Mouse (Mus musculus): ENCODE results near the gene Lce6a. TPM values are rescaled to one million over a fixed set of nuclear protein-coding genes. Genes with fewer than 3 reads are reported as not detected.

The Lce6a gene
- polyA plus RNA-seq, 1 experiment, result not detected

GRCm38 (mm10) chr3:92572514-92573155, 48.8 kb downstream of the Lce6a start:
- DNase-seq (ENCODE audit: low read depth in 1 of 2, low spot score in 2 of 2), result no peak
- WGBS, result 25% methylated on average over 2 of the region's 2 CpGs
- Histone ChIP-seq H3K36me3 (ENCODE audit: control insufficient read depth, insufficient read depth, low read length) (no peaks in the 10 kb centered on the region), H3K4me1 (ENCODE audit: control insufficient read depth, insufficient read depth, insufficient read length) (no peaks in the 10 kb centered on the region), H3K27me3 (ENCODE audit: control insufficient read depth, insufficient read depth, low read length) (no peaks in the 10 kb centered on the region), H3K27ac (ENCODE audit: insufficient read depth, low read length) (no peak overlapping the region), H3K4me3 (ENCODE audit: extremely low read depth, insufficient read depth, insufficient read length) (no peak overlapping the region)
- TF ChIP-seq CTCF (IDR thresholded peaks at IDR 0.05; ENCODE audit: extremely low read depth, insufficient read depth, insufficient read length, insufficient replicate concordance) (no peak), POLR2A (IDR thresholded peaks at IDR 0.05; ENCODE audit: low read depth, low read length) (no peak)

Other genes with a start within 250 kb of the Lce6a start
- not detected in 2 replicates for gene Sprr2h, start 236.0 kb downstream of the Lce6a start, polyA plus RNA-seq (2012; rRNA removed)
- not detected in 2 replicates for gene Sprr2i, start 213.7 kb downstream of the Lce6a start, polyA plus RNA-seq (2012; rRNA removed)
- not detected in 2 replicates for gene Sprr2j-ps, start 203.6 kb downstream of the Lce6a start, polyA plus RNA-seq (2012; rRNA removed)
- gene Gm9774, start 192.2 kb downstream of the Lce6a start, polyA plus RNA-seq (2012; rRNA removed), result 3.5 and 6.0 TPM in 2 replicates
- gene Sprr2k, start 189.1 kb downstream of the Lce6a start, polyA plus RNA-seq (2012; rRNA removed), result not detected in 2 replicates
- gene Sprr1b, start 182.9 kb downstream of the Lce6a start, polyA plus RNA-seq (2012; rRNA removed), result not detected in 2 replicates
- not detected in 2 replicates for gene Sprr3, start 162.9 kb downstream of the Lce6a start, polyA plus RNA-seq (2012; rRNA removed)
- gene Sprr1a, start 135.8 kb downstream of the Lce6a start, polyA plus RNA-seq (2012; rRNA removed), result 0.15 TPM in 1 of 2 replicates, not detected in the other
- gene Sprr4, start 121.2 kb downstream of the Lce6a start, polyA plus RNA-seq (2012; rRNA removed), result not detected in 2 replicates
- gene 2310046K23Rik, start 87.1 kb downstream of the Lce6a start, polyA plus RNA-seq (2012; rRNA removed), result not detected in 2 replicates
- not detected in 2 replicates for gene Ivl, start 47.9 kb downstream of the Lce6a start, polyA plus RNA-seq (2012; rRNA removed)
- gene Smcp, start 32.7 kb downstream of the Lce6a start, polyA plus RNA-seq (2012; rRNA removed), result not detected in 2 replicates
- gene 2210017I01Rik, start 14.2 kb downstream of the Lce6a start, polyA plus RNA-seq (2012; rRNA removed), result not detected in 2 replicates
- not detected in 2 replicates for gene Lce1a1, start 26.6 kb upstream of the Lce6a start, polyA plus RNA-seq (2012; rRNA removed)
- gene Lce1b, start 35.3 kb upstream of the Lce6a start, polyA plus RNA-seq (2012; rRNA removed), result not detected in 2 replicates
- gene Lce1a2, start 48.7 kb upstream of the Lce6a start, polyA plus RNA-seq (2012; rRNA removed), result not detected in 2 replicates
- gene Lce1c, start 57.6 kb upstream of the Lce6a start, polyA plus RNA-seq (2012; rRNA removed), result not detected in 2 replicates
- not detected in 2 replicates for gene Lce1d, start 65.5 kb upstream of the Lce6a start, polyA plus RNA-seq (2012; rRNA removed)
- not detected in 2 replicates for gene Lce1e, start 87.4 kb upstream of the Lce6a start, polyA plus RNA-seq (2012; rRNA removed)
- not detected in 2 replicates for gene Lce1f, start 98.7 kb upstream of the Lce6a start, polyA plus RNA-seq (2012; rRNA removed)
- gene Gm38119, start 117.4 kb upstream of the Lce6a start, polyA plus RNA-seq (2012; rRNA removed), result not detected in 2 replicates
- not detected in 2 replicates for gene Lce1g, start 130.7 kb upstream of the Lce6a start, polyA plus RNA-seq (2012; rRNA removed)
- gene Lce1h, start 143.4 kb upstream of the Lce6a start, polyA plus RNA-seq (2012; rRNA removed), result not detected in 2 replicates
- not detected in 2 replicates for gene Lce1i, start 157.2 kb upstream of the Lce6a start, polyA plus RNA-seq (2012; rRNA removed)
- not detected in 2 replicates for gene Lce1j, start 168.9 kb upstream of the Lce6a start, polyA plus RNA-seq (2012; rRNA removed)
- not detected in 2 replicates for gene Lce1k, start 186.2 kb upstream of the Lce6a start, polyA plus RNA-seq (2012; rRNA removed)
- not detected in 2 replicates for gene Kprp, start 205.6 kb upstream of the Lce6a start, polyA plus RNA-seq (2012; rRNA removed)
- gene Lce1l, start 229.6 kb upstream of the Lce6a start, polyA plus RNA-seq (2012; rRNA removed), result not detected in 2 replicates
- gene 2310050C09Rik, start 248.6 kb upstream of the Lce6a start, polyA plus RNA-seq (2012; rRNA removed), result not detected in 2 replicates